Mouse (Mus musculus) neutrophil, adult 5-6 weeks (primary cell): ENCODE measurements around the gene Fosl2. TPM values are rescaled to one million over a fixed set of nuclear protein-coding genes. Genes with fewer than 3 reads are reported as not detected.

Experiments used
- ATAC-seq: fragments of 151-379, 151-347 bp; 2 replicates; pipeline ENCODE4 v1.8.0; 2017; ENCODE audit warnings: mild to moderate bottlenecking, moderate TSS enrichment; ENCODE audit not compliant: insufficient number of reproducible peaks, poor library complexity, low FRiP score, severe bottlenecking; ENCODE audit errors: extremely low read depth
- total RNA-seq: library from RNA; stranded (forward); fragments of 200-1000 nt; gene quantifications from 2 replicates; pipeline ENCODE4 v1.2.3, GENCODE M21; 2017

Fosl2 gene
- 133 and 140 TPM in 2 replicates for total RNA-seq

DNA sequence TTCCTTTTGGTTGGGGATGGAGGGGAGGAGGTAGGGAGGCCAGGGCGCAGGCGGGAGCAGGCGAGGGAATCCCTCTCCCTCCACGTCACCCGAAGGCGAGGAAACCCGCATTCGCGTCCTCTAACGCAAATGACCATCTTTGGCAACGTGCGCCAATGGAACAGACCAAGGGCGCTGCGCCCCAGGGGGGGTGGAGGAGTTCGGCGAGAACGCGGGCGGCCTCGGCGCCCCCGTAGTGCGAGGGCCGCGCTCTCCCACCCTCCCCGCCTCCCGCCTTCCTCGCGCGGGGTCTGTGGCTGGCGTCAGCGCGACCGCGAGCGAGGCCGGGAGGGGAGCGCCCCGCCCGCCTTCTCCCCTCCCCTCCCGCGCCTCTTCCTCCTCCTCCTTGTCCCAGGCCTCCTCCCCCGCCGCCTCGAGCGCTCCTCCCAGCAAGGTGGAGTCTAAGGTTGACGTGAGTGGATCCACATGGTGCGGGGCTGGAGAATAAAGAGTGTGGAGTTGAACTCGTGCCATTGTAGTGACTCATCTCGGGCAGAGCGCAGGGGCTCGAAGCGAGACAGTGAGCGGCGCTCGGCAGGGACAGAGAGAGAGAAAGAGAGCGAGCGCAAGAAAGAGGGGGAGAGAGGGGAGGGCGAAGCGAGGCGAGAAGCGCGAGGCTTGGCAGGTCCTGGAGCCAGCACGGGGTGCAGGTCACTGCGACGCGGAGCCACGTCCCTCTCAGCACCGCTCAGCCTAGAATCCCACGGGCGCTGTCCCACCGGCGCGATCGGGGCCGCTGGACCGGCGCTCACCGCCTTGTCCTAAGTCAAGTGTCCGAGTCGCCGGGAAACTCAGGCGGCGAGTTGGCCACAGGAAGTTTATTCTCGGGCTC is at the start of gene Fosl2:
Gene Fosl2 (plus strand): TSS at position 466 of the 871 bp plus-strand sequence.
- ATAC-seq: peak; percentile 79

- no peak for ATAC-seq
Observed at GRCm38 (mm10) chr5:32085971-32086370, 49.6 kb upstream of the Fosl2 start.

- no peak for ATAC-seq
Observed at GRCm38 (mm10) chr5:32086526-32087090, 49.0 kb upstream of the Fosl2 start.

DNA sequence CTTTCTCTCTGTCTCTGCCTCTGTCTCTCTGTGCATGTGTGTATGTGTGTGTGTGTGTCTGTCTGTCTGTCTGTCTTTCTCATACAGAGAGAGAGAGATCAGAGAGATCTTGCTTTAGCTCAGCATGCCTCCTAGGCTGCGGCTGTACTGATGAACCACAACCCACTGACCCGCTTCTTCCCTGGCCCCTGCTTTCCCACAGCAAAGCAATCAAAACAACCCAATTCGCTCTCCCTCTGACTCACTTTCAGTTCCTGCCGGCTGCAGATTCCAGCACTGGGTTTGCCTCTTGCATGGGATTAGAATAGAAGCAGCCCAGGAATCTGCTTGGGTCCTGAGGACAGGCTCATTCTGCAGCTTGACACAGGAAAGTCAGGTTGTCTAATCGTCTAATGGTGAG is 46.1 kb upstream of the Fosl2 start:
- ATAC-seq: no peak

DNA sequence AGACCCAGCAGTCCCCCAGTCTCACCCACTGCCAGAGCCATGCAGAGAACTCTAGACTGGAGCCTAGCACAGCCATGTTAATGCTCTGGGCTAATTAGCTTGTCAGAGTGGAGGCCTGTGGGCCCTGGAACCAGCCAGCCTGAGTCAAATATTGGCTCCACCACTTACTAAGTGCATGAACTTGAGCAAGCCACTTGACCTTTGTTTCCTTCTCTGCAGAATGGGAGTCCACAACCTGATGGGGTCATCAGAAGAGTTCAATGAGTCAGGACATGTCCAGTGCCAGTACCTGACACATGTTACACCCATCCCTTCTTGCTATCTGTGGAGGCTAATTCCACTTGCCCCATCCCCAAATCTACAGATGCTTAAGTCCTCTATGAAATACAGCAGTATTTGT is 43.3 kb upstream of the Fosl2 start:
- ATAC-seq: no peak

GRCm38 (mm10) chr5:32098691-32099090 is 36.9 kb upstream of the Fosl2 start:
- no peak for ATAC-seq

GRCm38 (mm10) chr5:32102484-32102883 is 33.1 kb upstream of the Fosl2 start:
- ATAC-seq: no peak

DNA sequence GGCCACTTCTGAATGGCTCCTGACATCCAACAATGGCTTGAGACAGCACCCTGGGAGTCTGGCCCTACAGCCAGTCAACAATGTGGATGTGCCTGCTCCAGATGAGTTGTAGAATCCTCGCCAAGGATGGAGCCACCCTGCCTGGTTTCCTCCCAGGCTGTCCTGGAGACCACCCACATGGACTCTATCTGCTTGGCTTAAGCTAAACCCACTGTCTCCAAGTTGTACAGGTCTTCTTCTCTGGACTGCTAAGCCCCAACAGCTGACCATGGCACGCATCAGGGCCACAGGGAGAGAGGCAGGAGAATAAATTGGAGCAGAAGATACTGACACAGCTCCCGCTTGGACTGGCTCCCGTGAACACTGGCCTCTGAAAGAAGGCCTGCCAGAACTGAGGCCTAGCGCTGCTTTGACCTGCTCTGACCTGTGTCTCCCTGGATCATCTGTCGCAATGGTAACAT is 32.6 kb upstream of the Fosl2 start:
- no peak for ATAC-seq

DNA sequence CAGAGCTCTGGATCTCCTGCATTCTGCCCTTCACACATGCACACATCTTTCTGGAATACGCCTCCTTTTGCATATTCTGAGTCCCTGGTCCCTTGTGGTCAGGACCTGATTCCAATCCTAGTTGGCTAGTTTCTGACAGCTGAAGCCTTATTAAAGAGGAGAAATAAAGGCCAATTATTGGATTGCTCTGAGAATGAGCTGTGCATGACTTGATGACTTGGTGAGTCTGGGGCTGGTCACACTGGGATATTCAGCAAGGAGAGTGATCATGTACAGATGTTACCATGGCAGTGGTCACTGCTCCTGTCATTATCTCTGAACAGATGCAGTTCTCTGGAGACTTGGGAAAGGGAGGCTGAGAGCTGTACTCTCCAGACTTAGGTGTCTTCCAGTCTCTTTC is 32.1 kb upstream of the Fosl2 start:
- ATAC-seq: no peak

DNA sequence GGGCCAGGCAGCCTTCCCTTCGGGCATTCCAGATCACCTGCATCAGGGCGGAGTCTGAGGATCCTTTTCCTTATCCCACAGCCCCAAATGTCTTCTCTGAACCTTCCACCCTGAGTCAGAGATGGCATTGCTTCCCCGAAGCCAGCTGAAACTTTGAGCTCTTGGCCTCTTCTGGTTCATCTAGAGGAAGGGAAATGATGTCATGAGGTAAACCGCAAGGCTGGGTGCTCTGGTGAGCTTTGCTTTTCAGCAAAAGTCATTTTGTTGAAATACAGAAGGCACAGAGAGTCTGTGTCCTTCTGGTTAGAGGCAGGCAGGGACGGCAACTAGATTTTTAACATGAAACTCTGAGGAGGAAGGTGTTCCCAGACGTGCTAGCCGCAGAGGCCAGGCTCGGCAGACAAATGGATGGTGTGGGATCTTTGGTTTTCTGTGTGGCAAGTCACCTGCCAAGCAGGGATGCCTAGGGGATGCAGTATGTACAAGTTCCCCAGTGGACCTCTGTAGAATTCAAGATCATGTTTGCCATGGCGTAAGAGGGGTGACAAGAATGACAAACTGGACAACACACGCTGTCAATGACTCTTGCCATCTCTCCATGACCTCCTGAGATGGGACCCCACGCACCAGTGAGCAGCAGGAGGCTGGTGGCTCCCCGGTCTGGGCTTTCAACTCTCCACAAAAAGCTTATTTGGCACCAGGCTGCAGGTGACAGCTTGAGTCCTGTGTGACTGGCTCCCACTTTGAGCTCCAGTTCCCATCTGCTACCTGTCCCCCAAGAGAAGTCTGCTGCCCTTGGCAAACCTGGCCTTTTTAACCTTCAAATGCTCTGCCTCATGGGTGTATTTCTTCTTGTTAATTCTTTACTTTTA is 31.2 kb upstream of the Fosl2 start:
- ATAC-seq: peak; percentile 79

- no peak for ATAC-seq
Observed at GRCm38 (mm10) chr5:32106473-32107140, 29.0 kb upstream of the Fosl2 start.

DNA sequence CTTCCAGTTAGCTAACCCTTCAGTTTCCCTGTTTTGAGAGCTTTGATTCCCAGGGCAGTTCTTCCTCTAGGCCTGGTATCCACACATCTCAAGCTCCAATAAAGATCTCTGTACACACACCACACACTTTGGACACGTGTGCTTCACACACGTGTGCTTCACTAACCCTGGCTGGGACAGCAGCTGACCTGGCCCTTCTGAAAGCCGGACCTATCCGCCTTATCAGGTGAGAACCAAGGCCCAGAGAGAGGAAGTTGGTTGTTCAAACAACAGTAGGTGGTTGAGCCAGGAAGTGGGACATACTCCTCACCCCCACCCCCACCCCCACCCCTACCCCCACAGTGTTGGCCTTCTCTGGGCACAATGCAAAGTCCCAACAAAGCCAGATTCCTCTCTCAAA is 24.9 kb upstream of the Fosl2 start:
- ATAC-seq: peak; percentile 28; the same call in 1 of the 2 replicates

GRCm38 (mm10) chr5:32112206-32112916 is 23.2 kb upstream of the Fosl2 start:
- peak; percentile 74 for ATAC-seq

DNA sequence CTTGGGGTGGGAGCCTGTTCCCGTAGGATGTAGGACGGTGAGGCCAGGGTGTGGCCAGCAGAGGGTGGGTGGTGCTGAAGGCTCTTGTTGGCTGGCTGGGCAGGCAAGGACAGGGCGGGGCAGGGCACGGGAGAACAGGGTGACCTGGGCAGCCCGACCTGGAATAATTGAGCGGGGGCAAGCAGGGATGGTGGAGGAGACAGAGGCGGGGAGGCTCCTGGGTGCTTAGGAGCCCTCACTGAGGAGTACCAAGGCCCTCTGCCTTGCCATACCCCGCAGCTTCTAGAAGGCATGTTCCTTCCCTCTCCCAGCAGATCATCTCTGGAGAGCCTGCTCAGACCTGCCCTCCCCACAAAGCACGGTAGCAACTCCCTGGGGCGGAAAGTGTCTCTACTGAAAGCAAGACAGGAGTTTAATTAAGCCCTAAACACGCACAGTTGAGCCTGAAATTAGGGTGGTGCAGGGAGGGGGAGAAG is 14.7 kb upstream of the Fosl2 start:
- ATAC-seq: no peak

GRCm38 (mm10) chr5:32121936-32122335 is 13.7 kb upstream of the Fosl2 start:
- ATAC-seq: peak; percentile 65

GRCm38 (mm10) chr5:32122363-32122762 is 13.2 kb upstream of the Fosl2 start:
- peak; percentile 76 for ATAC-seq

- ATAC-seq: no peak
Observed at GRCm38 (mm10) chr5:32124957-32125356, 10.6 kb upstream of the Fosl2 start.

DNA sequence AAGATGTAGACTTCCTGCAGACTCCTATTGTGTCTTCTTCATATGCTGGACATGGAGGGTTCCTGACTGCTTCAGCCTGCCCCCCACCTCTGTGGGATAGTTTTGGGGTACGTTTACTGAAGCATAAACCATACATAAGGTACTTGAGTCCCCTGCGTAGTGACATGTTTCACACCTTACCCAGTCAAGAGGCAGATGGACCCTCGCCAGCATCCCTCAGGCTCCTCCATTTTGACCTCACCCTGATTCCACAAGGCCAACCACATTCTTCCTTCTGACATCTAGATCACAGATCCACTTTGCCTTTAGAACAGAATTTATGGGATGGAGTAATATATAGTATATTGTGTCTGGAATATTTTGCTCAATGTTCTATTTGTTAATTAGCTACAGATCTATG is 8.4 kb upstream of the Fosl2 start:
- no peak for ATAC-seq
